Mouse (Mus musculus) intestine, embryonic 14.5 days (tissue): Measurements from ENCODE around the gene Pxt1. TPM values are rescaled to one million over a fixed set of nuclear protein-coding genes. Genes with fewer than 3 reads are reported as not detected.

Source experiments
- ATAC-seq: fragments of 200-750 bp; cut with Nextera tagmentation; replicated peaks from 2 replicates; pipeline ENCODE4 v1.8.0; 2017; ENCODE audit warnings: low read depth, moderate number of reproducible peaks, moderate TSS enrichment, moderate library complexity; ENCODE audit not compliant: low FRiP score, low TSS enrichment
- DNase-seq: peaks from one replicate; pipeline ENCODE4 v3.0.0-alpha.2; 2018; ENCODE audit warnings: low spot score
- H3K27ac ChIP-seq: fragments of 300-500 bp; sonication (generic); 2 replicates; pipeline ENCODE4 v1.5.1; 2014; ENCODE audit warnings: low read depth, mild to moderate bottlenecking, control low read depth
- H3K27me3 ChIP-seq: fragments of 300-500 bp; sonication (generic); replicated peaks from 2 replicates; pipeline ENCODE4 v1.6.1; 2014; ENCODE audit warnings: low read length, control low read depth; ENCODE audit not compliant: control insufficient read depth, insufficient read depth
- H3K36me3 ChIP-seq: fragments of 300-500 bp; sonication (generic); 2 replicates; pipeline ENCODE4 v1.6.1; 2014; ENCODE audit warnings: low read length, control low read depth; ENCODE audit not compliant: control insufficient read depth, insufficient read depth
- H3K4me1 ChIP-seq: fragments of 300-500 bp; sonication (generic); replicated peaks from 2 replicates; pipeline ENCODE4 v1.6.1; 2014; ENCODE audit warnings: low read length, control low read depth, mixed read lengths; ENCODE audit not compliant: control insufficient read depth, insufficient read depth
- H3K4me2 ChIP-seq: fragments of 300-500 bp; sonication (generic); 2 replicates; pipeline ENCODE4 v1.6.1; 2014; ENCODE audit warnings: low read length
- H3K4me3 ChIP-seq: fragments of 300-500 bp; sonication (generic); 2 replicates; pipeline ENCODE4 v1.5.1; 2014; ENCODE audit warnings: low read depth, low read length, control low read depth, mixed read lengths
- H3K9ac ChIP-seq: fragments of 300-500 bp; sonication (generic); 2 replicates; pipeline ENCODE4 v1.6.1; 2014; ENCODE audit warnings: mild to moderate bottlenecking, low read length
- H3K9me3 ChIP-seq: fragments of 300-500 bp; sonication (generic); 2 replicates; pipeline ENCODE4 v1.6.1; 2016; ENCODE audit warnings: low read length, control low read depth; ENCODE audit not compliant: control insufficient read depth
- WGBS: fragments of 180-500 bp; shearing (Covaris S2); extraction: QIAGEN DNeasy Blood & Tissue Kit; methylation state at CpG from one replicate; pipeline ENCODE4 v1.1.7; 2014; 5-methylcytosine and 5-hydroxymethylcytosine counted together
- polyA plus RNA-seq: library from polyadenylated mRNA; unstranded; fragments of >200 nt; fragmentation: Nextera tagmentation; extraction: Ambion mirVana; gene quantifications from 2 replicates; pipeline ENCODE4 v1.2.1, GENCODE M21; 2014

Pxt1 gene
- polyA plus RNA-seq, 1 experiment from 2014 or later: not detected

DNA sequence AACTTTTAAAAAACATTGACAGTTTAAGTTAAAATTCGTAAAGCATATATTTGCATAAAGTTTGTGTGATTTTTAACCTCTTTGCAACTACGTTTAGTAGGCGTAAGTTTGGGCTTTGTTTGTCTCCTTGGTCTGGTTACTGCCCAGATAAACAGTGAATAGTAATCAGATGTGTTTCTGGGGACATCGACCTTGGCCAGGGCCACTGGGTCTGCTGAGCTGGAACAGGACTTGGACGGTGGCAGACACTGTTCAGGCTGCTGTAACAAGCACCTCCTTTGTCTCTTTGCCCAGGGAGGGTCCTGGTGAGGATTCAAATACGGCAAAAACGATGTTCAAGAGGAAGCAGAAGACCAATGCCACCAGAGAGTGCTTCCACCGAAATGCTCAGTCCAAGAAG is 58.4 kb downstream of the Pxt1 start:
- no peak overlapping the region for H3K4me2 ChIP-seq
- H3K36me3 ChIP-seq: no peaks in the 10 kb centered on the region
- H3K4me3 ChIP-seq: no peak overlapping the region
- DNase-seq (no peak), ATAC-seq (no peak)
- peaks cover 9% of the 10 kb centered on the region for H3K4me1 ChIP-seq
- no peak overlapping the region for H3K27ac ChIP-seq
- 83% methylated on average over 8 of the region's 8 CpGs for WGBS
- H3K9me3 ChIP-seq: 0 out of 2 replicates have a peak, but pooled peaks cover 5% of the 10 kb centered on the region
- H3K9ac ChIP-seq: no peak overlapping the region
- H3K27me3 ChIP-seq: no peaks in the 10 kb centered on the region

Other genes with a start within 250 kb of the Pxt1 start
- gene AC170998.1, start 217.8 kb downstream of the Pxt1 start, polyA plus RNA-seq: 4.0 and 4.7 TPM in 2 replicates
- 135 and 136 TPM in 2 replicates for gene Mapk13, start 174.5 kb downstream of the Pxt1 start, polyA plus RNA-seq
- gene Brpf3, start 142.8 kb downstream of the Pxt1 start, polyA plus RNA-seq: 11.1 and 12.9 TPM in 2 replicates
- gene Pnpla1, start 85.4 kb downstream of the Pxt1 start, polyA plus RNA-seq: 0.76 and 1.1 TPM in 2 replicates
- 3.6 and 4.5 TPM in 2 replicates for gene 4930539E08Rik, start 28.5 kb downstream of the Pxt1 start, polyA plus RNA-seq
- 72.6 and 82.4 TPM in 2 replicates for gene Kctd20, start 8.1 kb upstream of the Pxt1 start, polyA plus RNA-seq
- gene Stk38, start 64.2 kb upstream of the Pxt1 start, polyA plus RNA-seq: 91.6 and 108 TPM in 2 replicates
- gene Srsf3, start 88.8 kb upstream of the Pxt1 start, polyA plus RNA-seq: 585 and 647 TPM in 2 replicates
- gene Cdkn1a, start 147.1 kb upstream of the Pxt1 start, polyA plus RNA-seq: 55.5 and 75.7 TPM in 2 replicates
- gene Rab44, start 170.3 kb upstream of the Pxt1 start, polyA plus RNA-seq: 0.26 and 0.71 TPM in 2 replicates